Mouse (Mus musculus): ENCODE measurements at regions not wholly inside any gene's neighbourhood (a gene's known extent, or its start where the extent isn't known, plus 50 kb on each side); places are given as distances from the start of the nearest gene placed in this dataset.
A peak's percentile ranks its signal among the peaks of the same experiment; 100 is the strongest.

- no peak for DNase-seq
Observed at GRCm38 (mm10) chr9:31794911-31795310, 118.4 kb downstream of the Barx2 start.

- DNase-seq, result no peak
Observed at GRCm38 (mm10) chr9:31775956-31776355, 137.3 kb downstream of the Barx2 start.

GRCm38 (mm10) chr9:31765401-31765800, 147.9 kb downstream of the Barx2 start:
- DNase-seq, result no peak

- no peak for DNase-seq
Observed at GRCm38 (mm10) chr9:31757894-31758561, 155.2 kb downstream of the Barx2 start.

DNA sequence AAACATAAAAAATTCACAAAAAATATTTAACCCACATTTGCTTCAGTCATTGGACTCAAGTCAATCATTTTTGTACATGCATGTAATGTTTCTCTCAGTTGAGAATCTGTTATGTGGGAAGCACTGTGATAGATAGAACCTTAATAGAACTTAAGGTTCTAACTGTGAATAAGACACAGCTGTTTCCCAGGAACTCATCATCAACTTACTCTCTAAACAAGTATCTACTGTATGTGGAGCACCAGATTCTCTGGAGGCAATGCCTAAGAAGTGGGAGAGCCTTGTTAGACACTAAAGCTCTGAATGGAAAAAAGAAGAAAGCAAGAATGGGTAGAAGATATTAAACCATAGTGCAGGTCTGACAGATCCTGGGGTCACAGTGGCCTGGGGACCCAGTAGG, 182.8 kb downstream of the Barx2 start:
- DNase-seq, result no peak

- DNase-seq, result no peak
Observed at GRCm38 (mm10) chr9:31719309-31719708, 194.0 kb downstream of the Barx2 start.

DNA sequence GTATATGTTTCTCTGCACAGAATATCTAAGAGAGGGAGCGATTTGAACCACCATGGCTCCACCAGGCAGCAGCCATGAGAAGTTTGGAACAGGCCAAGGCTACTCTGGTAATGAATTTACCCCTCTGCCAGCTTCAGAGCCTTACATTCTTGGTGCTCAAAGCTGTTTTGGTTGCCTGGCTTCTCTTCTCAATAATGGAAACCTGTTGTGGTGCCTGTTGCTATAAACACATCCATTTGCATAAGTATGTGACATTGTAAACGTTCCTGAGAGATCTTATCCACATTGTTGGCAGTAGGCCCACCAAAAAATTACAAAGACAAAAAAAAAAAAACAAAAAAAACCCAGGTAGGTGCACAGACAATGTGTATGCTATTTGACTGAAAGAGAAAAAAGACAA, 203.2 kb downstream of the Barx2 start:
- DNase-seq, result no peak

- peak; percentile 8 to 53 for DNase-seq
Observed at GRCm38 (mm10) chr9:31706688-31707087, 206.6 kb downstream of the Barx2 start.

DNA sequence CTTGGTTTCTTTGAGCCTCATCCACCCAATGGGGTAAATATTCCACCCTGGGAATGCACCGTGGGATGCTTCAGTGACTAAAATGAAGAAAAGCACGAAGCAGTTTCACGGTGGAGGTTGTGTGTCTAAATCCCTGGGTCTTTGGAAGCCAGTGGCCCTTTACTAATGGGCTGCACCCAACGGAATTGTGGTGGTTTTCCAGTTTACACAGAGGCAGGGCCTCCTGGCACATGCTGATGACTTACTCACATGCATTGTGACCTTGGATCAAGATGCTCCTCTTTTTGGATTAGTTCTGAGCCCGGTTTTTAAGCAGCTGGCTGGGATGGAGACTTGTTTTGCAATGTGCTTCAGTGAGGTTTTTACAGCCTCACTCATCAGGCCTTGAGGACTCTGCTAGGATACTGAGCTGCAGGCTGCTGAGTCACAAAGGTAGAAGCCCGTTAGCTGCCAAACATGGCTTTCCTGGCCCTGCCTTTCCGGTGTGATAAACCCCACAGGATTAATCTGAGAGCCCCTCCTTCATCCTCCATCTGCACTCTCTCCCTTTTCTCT, 222.3 kb downstream of the Barx2 start:
- no peak for DNase-seq

- DNase-seq, result no peak
Observed at GRCm38 (mm10) chr9:31688398-31688705, 224.1 kb upstream of the Tmem45b start.

GRCm38 (mm10) chr9:31687686-31688397, 223.6 kb upstream of the Tmem45b start:
- DNase-seq, result peak; percentile 38 to 49

GRCm38 (mm10) chr9:31686466-31686865, 222.2 kb upstream of the Tmem45b start:
- DNase-seq, result no peak

GRCm38 (mm10) chr9:31684812-31685188, 220.5 kb upstream of the Tmem45b start:
- DNase-seq, result no peak

DNA sequence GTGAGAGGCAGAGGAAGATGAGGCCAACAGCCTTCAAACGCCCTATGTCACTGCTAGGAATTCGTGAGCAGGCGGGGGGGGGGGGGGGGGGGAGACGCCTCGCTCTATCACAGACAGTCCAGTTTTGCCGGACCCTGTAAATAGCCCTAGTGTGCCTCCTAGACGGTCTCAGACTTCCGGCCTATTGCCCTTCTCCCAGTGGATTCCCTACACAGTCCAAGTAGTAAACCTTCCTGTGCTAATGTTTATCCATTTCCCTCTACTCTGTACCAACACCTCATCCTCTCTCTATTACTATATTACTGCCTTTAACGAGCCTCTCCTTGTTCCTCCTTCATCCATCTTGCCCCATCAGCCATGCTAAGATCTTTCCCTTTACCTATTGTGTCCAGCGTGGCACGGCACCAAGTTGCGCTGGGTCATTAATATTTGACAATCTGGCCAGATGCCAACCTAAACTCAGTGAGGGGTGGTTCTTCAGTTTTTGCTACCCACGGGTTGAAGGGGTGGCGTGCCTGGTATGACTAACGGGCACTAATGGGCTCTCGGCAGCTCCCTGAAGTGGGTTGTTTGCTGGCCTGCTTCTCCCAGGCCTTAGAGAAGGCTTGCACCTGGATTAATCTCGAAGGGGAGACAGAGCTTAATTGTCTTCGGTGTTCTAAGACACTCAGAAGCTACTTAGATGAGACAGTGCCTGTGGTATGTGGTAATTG, 220.0 kb upstream of the Tmem45b start:
- peak; percentile 23 to 43 for DNase-seq

- DNase-seq, result peak; percentile 36 to 55
Observed at GRCm38 (mm10) chr9:31683302-31684081, 219.2 kb upstream of the Tmem45b start.

GRCm38 (mm10) chr9:31682893-31683292, 218.6 kb upstream of the Tmem45b start:
- no peak for DNase-seq

GRCm38 (mm10) chr9:31677150-31677549, 212.9 kb upstream of the Tmem45b start:
- DNase-seq, result no peak

DNA sequence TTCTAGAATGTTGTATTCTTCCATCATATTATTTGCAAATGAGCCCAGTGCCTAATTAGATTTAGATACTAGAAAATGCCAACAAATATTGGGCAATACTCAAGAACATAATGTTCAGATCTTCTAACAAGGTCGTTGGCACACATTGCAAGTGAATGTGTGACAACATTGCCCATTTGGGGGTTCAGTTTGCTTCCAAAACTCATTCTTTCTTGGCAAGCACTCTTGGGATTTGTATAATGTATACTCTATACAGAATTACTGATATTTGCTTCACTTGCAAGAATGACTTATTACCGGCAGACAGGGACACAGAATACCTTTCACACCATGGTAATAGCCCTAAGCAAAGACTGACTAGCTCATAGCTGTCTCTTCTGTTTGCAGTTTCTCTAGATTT, 194.8 kb upstream of the Tmem45b start:
- DNase-seq, result no peak

DNA sequence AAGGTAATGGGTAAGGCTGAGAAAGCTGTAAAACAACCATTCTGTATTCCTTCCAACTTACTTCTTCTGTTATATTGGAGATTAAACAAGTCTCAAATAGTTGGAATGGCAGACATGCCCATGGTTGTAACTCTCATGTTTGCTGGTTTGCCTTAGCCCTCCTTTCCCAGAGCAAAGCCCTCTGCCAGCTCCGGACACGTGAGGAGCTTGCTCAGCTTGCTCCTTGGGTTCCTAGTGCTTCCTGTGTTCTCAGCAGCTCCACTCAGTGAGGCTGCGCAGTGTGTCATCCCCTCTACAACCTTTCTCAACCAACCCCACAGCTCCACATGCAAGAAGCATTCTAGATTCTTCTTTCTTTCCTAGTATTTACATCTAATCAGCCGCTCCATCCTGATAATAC, 193.3 kb upstream of the Tmem45b start:
- no peak for DNase-seq

DNA sequence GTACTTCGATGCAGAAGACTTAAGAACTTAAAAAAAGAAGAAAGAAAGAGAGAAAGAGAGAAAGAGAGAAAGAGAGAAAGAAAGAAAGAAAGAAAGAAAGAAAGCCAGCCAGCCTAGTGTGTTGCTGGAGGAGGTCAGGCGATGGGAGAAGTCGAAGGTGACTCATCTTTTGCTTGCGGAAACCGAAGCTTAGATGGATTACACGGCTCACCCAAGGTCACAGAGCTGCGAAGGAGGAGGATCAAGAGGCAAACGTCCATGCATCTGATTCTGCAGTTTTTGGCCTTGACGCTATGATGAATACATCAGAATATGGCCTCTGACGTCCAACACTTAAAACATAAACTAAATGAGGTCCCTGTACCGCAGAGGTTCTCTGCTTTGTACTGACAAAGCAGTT, 192.4 kb upstream of the Tmem45b start:
- no peak for DNase-seq

DNA sequence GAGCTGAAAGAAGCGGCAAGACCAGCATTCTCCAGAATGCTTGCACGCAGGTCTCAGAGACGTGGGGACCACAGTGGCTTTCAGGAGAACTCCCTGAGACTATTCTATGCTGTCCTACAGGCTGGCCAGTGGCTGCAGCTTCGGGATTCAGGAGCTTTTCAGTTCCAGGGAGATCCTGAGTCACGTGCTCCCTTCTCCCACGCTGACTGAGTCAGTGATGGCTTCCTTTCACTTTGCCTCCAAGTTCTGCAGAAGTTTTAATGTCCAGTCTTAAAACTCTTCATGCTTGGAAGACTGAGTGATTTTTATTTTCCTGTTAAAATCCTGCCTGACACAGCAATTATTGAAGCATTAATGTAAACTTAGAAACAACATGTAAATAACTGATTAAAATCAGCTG, 190.5 kb upstream of the Tmem45b start:
- no peak for DNase-seq

GRCm38 (mm10) chr9:31654213-31654612, 190.0 kb upstream of the Tmem45b start:
- DNase-seq, result no peak

DNA sequence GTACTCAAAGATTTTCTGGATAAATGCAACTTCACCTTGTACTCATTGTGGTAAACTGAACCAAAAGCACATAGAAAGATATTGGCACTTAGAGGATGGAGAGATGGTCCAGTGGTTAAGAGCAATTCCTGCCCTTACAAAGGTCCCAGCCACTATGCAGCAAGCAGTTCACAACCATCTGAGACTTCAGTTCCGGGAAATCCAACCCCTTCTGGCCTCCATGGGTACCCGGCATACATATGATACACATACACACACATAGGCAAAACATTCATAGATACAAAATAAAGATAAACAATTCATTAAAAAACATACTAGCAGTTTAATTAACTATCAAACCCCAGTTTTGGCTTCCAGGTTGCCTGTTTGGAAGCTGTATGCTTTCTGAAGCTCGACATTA, 189.5 kb upstream of the Tmem45b start:
- no peak for DNase-seq
